Mouse (Mus musculus): ENCODE data around the gene Arhgap8. TPM values are rescaled to one million over a fixed set of nuclear protein-coding genes. Genes with fewer than 3 reads are reported as not detected.
"Not testable (repeated sequence)": the region's sequence is repeated elsewhere in the genome, so short reads cannot be mapped to it uniquely, and the experiment has no call there.

The Arhgap8 gene
- polyA plus RNA-seq, 1 experiment from 2014 or later, result 0.34 TPM

GRCm38 (mm10) chr15:84720291-84721204 lies 696 bp downstream of the Arhgap8 start:
- peaks cover 15% of the 10 kb centered on the region for H3K4me1 ChIP-seq
- H3K9me3 ChIP-seq (replicated peaks), result no peaks in the 10 kb centered on the region
- no peaks in the 10 kb centered on the region for H3K36me3 ChIP-seq (ENCODE audit: poor library complexity, severe bottlenecking)
- H3K27me3 ChIP-seq, result peaks cover 39% of the 10 kb centered on the region
- 6% methylated on average over 33 of the region's 33 CpGs for WGBS
- H3K4me3 ChIP-seq, result peak overlapping the region; percentile 16
- H3K9ac ChIP-seq, result no peak overlapping the region
- no peak overlapping the region for H3K27ac ChIP-seq
- H3K4me2 ChIP-seq, result peak overlapping the region; percentile 46
- ATAC-seq, result no peak

DNA sequence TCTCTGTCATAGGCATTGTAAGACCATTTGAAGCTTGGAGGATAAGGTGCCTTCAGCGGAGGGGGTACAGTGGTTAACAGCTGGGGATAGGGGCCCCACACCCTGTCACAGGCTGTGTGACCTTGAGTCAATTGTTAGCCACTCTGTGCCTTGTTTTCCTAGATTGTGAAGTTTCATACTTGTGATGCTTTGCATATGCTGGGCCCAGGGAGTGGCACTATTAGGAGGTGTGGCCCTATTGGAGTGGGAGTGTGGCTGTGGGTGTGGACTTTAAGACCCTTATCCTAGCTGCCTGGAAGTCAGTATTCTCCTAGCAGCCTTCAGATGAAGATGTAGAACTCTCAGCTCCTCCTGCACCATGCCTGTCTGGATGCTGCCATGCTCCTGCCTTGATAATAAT lies 3.8 kb downstream of the Arhgap8 start:
- not testable (repeated sequence) for H3K27ac ChIP-seq; H3K4me3 ChIP-seq; ATAC-seq; H3K4me2 ChIP-seq; H3K9ac ChIP-seq; H3K9me3 ChIP-seq (replicated peaks); H3K36me3 ChIP-seq (ENCODE audit: poor library complexity, severe bottlenecking)
- Histone ChIP-seq H3K27me3 (peaks cover 35% of the 10 kb centered on the region), H3K4me1 (peaks cover 20% of the 10 kb centered on the region)
- 91% methylated on average over 1 of the region's 1 CpGs for WGBS

- Histone ChIP-seq H3K4me1 (peaks cover 20% of the 10 kb centered on the region), H3K36me3 (ENCODE audit: poor library complexity, severe bottlenecking) (no peaks in the 10 kb centered on the region), H3K9me3 (replicated peaks) (no peaks in the 10 kb centered on the region), H3K9ac (no peak overlapping the region), H3K27ac (no peak overlapping the region), H3K27me3 (peaks cover 30% of the 10 kb centered on the region), H3K4me3 (no peak overlapping the region), H3K4me2 (no peak overlapping the region)
- no peak for ATAC-seq
- 75% methylated on average over 4 of the region's 4 CpGs for WGBS
Observed at GRCm38 (mm10) chr15:84724199-84724598, 4.3 kb downstream of the Arhgap8 start.

GRCm38 (mm10) chr15:84729685-84730084 lies 9.8 kb downstream of the Arhgap8 start:
- Histone ChIP-seq H3K4me2 (no peak overlapping the region), H3K4me1 (peaks cover 9% of the 10 kb centered on the region), H3K27ac (no peak overlapping the region), H3K4me3 (no peak overlapping the region), H3K27me3 (no peaks in the 10 kb centered on the region), H3K36me3 (ENCODE audit: poor library complexity, severe bottlenecking) (no peaks in the 10 kb centered on the region), H3K9me3 (replicated peaks) (no peaks in the 10 kb centered on the region), H3K9ac (no peak overlapping the region)
- WGBS, result 74% methylated on average over 6 of the region's 6 CpGs
- no peak for ATAC-seq

DNA sequence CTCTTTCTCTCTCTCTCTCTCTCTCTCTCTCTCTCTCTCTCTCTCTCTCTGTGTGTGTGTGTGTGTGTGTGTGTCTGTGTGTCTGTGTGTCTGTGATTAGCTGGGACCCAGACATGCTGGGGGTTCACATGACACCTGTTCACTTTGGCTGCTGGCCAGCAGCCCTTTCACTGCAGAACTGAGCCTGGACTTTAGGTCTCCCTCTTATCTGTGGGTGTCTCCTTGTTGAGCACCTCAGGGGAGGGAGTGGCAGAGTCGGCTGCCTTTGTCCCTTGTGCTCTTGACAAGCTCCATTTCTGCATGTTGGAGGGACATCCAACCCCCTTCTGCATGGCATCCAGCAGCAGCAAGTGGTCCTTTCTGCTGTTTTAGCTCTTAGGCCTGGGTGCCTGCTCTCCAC lies 11.0 kb downstream of the Arhgap8 start:
- no peak overlapping the region for H3K4me2 ChIP-seq
- ATAC-seq, result no peak
- no peak overlapping the region for H3K4me3 ChIP-seq
- WGBS, result 32% methylated on average over 1 of the region's 1 CpGs
- peaks cover 9% of the 10 kb centered on the region for H3K4me1 ChIP-seq
- H3K9ac ChIP-seq, result no peak overlapping the region
- H3K27ac ChIP-seq, result no peak overlapping the region
- H3K36me3 ChIP-seq (ENCODE audit: poor library complexity, severe bottlenecking), result no peaks in the 10 kb centered on the region
- H3K9me3 ChIP-seq (replicated peaks), result no peaks in the 10 kb centered on the region
- no peaks in the 10 kb centered on the region for H3K27me3 ChIP-seq

- no peak for ATAC-seq
- Histone ChIP-seq H3K36me3 (ENCODE audit: poor library complexity, severe bottlenecking) (no peaks in the 10 kb centered on the region), H3K4me2 (no peak overlapping the region), H3K27me3 (no peaks in the 10 kb centered on the region), H3K9me3 (replicated peaks) (no peaks in the 10 kb centered on the region), H3K4me3 (no peak overlapping the region), H3K4me1 (peaks cover 17% of the 10 kb centered on the region), H3K27ac (no peak overlapping the region), H3K9ac (no peak overlapping the region)
- WGBS, result 68% methylated on average over 18 of the region's 18 CpGs
Observed at GRCm38 (mm10) chr15:84731676-84732424, 12.0 kb downstream of the Arhgap8 start.

DNA sequence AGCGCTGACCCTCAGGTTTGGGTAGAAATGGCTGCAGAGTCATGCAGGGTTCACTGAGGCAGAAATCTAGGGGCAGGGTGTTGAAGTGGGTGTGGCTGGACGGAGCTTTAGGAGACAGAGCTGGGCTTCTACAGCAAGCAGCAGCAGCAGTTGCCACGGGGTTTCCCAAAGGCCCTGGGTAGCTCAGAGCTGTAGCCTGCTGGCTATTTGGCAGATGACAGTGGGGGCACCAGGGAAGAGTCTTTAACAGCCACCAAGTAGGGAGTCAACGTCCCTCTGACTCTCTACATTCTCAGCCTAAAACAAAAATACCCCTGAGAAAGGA lies 12.5 kb downstream of the Arhgap8 start:
- H3K27ac ChIP-seq, result no peak overlapping the region
- no peaks in the 10 kb centered on the region for H3K36me3 ChIP-seq (ENCODE audit: poor library complexity, severe bottlenecking)
- H3K4me2 ChIP-seq, result no peak overlapping the region
- no peaks in the 10 kb centered on the region for H3K9me3 ChIP-seq (replicated peaks)
- no peak overlapping the region for H3K9ac ChIP-seq
- H3K4me1 ChIP-seq, result peaks cover 23% of the 10 kb centered on the region
- no peak for ATAC-seq
- 59% methylated on average over 4 of the region's 4 CpGs for WGBS
- H3K27me3 ChIP-seq, result no peaks in the 10 kb centered on the region
- no peak overlapping the region for H3K4me3 ChIP-seq

- Histone ChIP-seq H3K4me1 (peaks cover 14% of the 10 kb centered on the region), H3K36me3 (ENCODE audit: poor library complexity, severe bottlenecking) (no peaks in the 10 kb centered on the region), H3K4me2 (peak overlapping the region; percentile 26; the same call in 1 of the 2 replicates), H3K27ac (peak overlapping the region; percentile 57), H3K27me3 (no peaks in the 10 kb centered on the region), H3K9ac (no peak overlapping the region), H3K9me3 (replicated peaks) (no peaks in the 10 kb centered on the region), H3K4me3 (no peak overlapping the region)
- peak; percentile 63 for ATAC-seq
- WGBS, result 42% methylated on average over 11 of the region's 11 CpGs
Observed at GRCm38 (mm10) chr15:84736346-84736993, 16.6 kb downstream of the Arhgap8 start.

DNA sequence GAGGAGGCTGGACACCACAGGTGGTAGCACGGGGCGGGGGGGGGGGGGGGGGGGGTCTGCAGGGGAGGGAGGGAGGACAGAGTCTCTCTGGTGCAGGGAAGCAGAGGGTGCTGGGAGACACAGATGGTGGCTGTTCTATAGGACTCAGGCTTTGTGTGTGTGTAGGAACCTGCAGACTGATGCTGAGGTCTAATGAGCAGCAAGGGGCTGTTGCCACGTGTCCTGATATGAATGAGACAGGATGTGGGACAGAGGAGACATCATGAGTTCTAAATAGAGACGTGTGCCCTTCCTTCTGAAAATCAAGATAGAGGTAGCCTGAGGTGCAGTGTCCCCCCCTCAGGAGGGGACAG lies 17.1 kb downstream of the Arhgap8 start:
- H3K27me3 ChIP-seq, result no peaks in the 10 kb centered on the region
- H3K9ac ChIP-seq, result no peak overlapping the region
- H3K36me3 ChIP-seq (ENCODE audit: poor library complexity, severe bottlenecking), result no peaks in the 10 kb centered on the region
- no peak overlapping the region for H3K27ac ChIP-seq
- 26% methylated on average over 3 of the region's 4 CpGs for WGBS
- peak; percentile 38; the same call in 1 of the 2 replicates for ATAC-seq
- peaks cover 14% of the 10 kb centered on the region for H3K4me1 ChIP-seq
- no peak overlapping the region for H3K4me3 ChIP-seq
- H3K9me3 ChIP-seq (replicated peaks), result no peaks in the 10 kb centered on the region
- peak overlapping the region; percentile 26; the same call in 1 of the 2 replicates for H3K4me2 ChIP-seq

DNA sequence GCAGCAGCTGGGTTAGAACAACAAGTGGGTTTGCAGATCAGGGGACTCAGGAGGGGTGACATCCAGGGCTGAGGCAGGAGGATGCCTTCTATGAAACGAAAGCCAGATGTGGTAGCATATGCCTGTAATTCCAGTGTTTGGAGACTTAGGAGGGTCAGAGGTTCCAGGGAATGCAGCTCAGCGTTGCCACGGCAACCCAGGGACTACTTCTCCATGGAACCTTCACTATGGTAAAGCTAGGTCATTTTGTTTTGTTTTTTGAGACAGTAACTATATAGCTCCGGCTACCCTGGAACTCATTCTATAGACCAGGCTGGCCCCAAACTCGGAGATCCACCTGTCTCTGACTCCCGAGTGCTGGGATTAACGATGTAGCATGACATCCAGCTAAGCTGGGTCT lies 18.4 kb downstream of the Arhgap8 start:
- Histone ChIP-seq H3K4me3 (no peak overlapping the region), H3K4me2 (no peak overlapping the region), H3K9ac (no peak overlapping the region), H3K27me3 (no peaks in the 10 kb centered on the region), H3K36me3 (ENCODE audit: poor library complexity, severe bottlenecking) (no peaks in the 10 kb centered on the region), H3K27ac (no peak overlapping the region), H3K9me3 (replicated peaks) (no peaks in the 10 kb centered on the region), H3K4me1 (peaks cover 14% of the 10 kb centered on the region)
- ATAC-seq, result no peak
- 89% methylated on average over 7 of the region's 7 CpGs for WGBS

DNA sequence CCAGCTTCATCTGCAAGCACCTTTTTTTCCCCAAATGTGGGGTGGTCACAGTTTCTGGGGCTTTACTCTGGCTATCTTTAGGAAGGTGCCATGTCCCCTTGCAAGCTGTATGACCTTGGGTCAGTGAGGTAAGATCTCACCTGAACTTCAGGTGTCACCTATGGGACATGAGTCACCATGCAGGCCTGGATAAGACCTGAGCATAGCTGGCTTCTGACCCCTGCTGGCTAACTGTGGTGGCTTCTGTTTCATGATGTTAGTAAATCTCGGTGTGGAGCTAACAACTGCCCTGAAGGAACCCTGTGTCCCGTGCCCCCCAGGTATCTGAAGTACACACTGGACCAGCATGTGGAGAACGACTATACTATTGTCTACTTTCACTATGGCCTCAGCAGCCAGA lies 21.7 kb downstream of the Arhgap8 start:
- no peaks in the 10 kb centered on the region for H3K36me3 ChIP-seq (ENCODE audit: poor library complexity, severe bottlenecking)
- WGBS, result 76% methylated on average over 3 of the region's 3 CpGs
- no peak overlapping the region for H3K4me3 ChIP-seq
- no peak overlapping the region for H3K27ac ChIP-seq
- no peak for ATAC-seq
- no peaks in the 10 kb centered on the region for H3K9me3 ChIP-seq (replicated peaks)
- no peak overlapping the region for H3K9ac ChIP-seq
- H3K27me3 ChIP-seq, result no peaks in the 10 kb centered on the region
- H3K4me2 ChIP-seq, result no peak overlapping the region
- peaks cover 8% of the 10 kb centered on the region for H3K4me1 ChIP-seq

GRCm38 (mm10) chr15:84743347-84743746 lies 23.5 kb downstream of the Arhgap8 start:
- Histone ChIP-seq H3K27me3 (no peaks in the 10 kb centered on the region), H3K4me2 (no peak overlapping the region), H3K36me3 (ENCODE audit: poor library complexity, severe bottlenecking) (no peaks in the 10 kb centered on the region), H3K4me3 (no peak overlapping the region), H3K4me1 (no peaks in the 10 kb centered on the region), H3K27ac (no peak overlapping the region), H3K9me3 (replicated peaks) (no peaks in the 10 kb centered on the region), H3K9ac (no peak overlapping the region)
- WGBS, result 35% methylated on average over 3 of the region's 3 CpGs
- no peak for ATAC-seq
